Comparison of ENCODE assay signal across 19 mouse cellular contexts in genomic region chr12:81321021-81321420, GRCm38 (mm10). TPM values are rescaled to one million over a fixed set of nuclear protein-coding genes. Genes with fewer than 3 reads are reported as not detected.
DNase-seq lines count a peak whose midpoint lies in the region; ATAC-seq lines count a peak whose summit lies in the region.
"Had no signal": no experiment of that assay in that cellular context is flagged by ENCODE, and none has a peak within 500 bp of the region (broad histone marks: within the 10 kb centered on the region; RNA-seq: fewer than 3 reads in every experiment).

No protein-coding gene starts in this region.

- H3K4me3 ChIP-seq in heart, embryonic 13.5 days, result no peak overlapping the region
- H3K4me3 ChIP-seq in midbrain, embryonic 11.5 days (ENCODE audit: low read depth, low read length), result no peak overlapping the region
- H3K4me3 ChIP-seq in midbrain, embryonic 16.5 days (ENCODE audit: low read depth, low read length), result no peak overlapping the region
- no peak overlapping the region for H3K4me3 ChIP-seq in midbrain, embryonic 13.5 days (replicated peaks)
- H3K4me3 ChIP-seq: erythroblast, embryonic 14.5 days; kidney, embryonic 15.5 days; layer of hippocampus, adult 2 months; neural tube, embryonic 13.5 days had no signal

- 0 out of 2 replicates have a peak overlapping the region, but pooled peaks have one; percentile 37 for H3K27ac ChIP-seq in heart, embryonic 13.5 days (replicated peaks)
- H3K27ac ChIP-seq in midbrain, embryonic 11.5 days (ENCODE audit: low read depth, low read length), result no peak overlapping the region
- H3K27ac ChIP-seq in midbrain, embryonic 16.5 days (ENCODE audit: low read length), result no peak overlapping the region
- H3K27ac ChIP-seq in midbrain, embryonic 13.5 days, result peak overlapping the region; percentile 36; the same call in 1 of the 2 replicates
- H3K27ac ChIP-seq: kidney, embryonic 15.5 days; layer of hippocampus, adult 2 months; neural tube, embryonic 13.5 days had no signal

- H3K36me3 ChIP-seq in heart, embryonic 13.5 days, result no peaks in the 10 kb centered on the region
- no peaks in the 10 kb centered on the region for H3K36me3 ChIP-seq in midbrain, embryonic 11.5 days (ENCODE audit: control insufficient read depth, insufficient read depth, low read length)
- no peaks in the 10 kb centered on the region for H3K36me3 ChIP-seq in midbrain, embryonic 16.5 days (ENCODE audit: control insufficient read depth, insufficient read depth, low read length)
- H3K36me3 ChIP-seq in midbrain, embryonic 13.5 days, result no peaks in the 10 kb centered on the region
- H3K36me3 ChIP-seq: kidney, embryonic 15.5 days; neural tube, embryonic 13.5 days had no signal

- no peak for ATAC-seq in heart, embryonic 13.5 days (ENCODE audit: extremely low read depth, insufficient number of reproducible peaks, low FRiP score, low TSS enrichment)
- ATAC-seq in midbrain, embryonic 11.5 days (ENCODE audit: low FRiP score), result no peak
- no peak for ATAC-seq in midbrain, embryonic 16.5 days
- no peak for ATAC-seq in midbrain, embryonic 13.5 days
- ATAC-seq: activated CD4-positive, CD25-positive, alpha-beta regulatory T cell, adult 4 months had no signal

- H3K9ac ChIP-seq in heart, embryonic 13.5 days, result no peak overlapping the region
- no peak overlapping the region for H3K9ac ChIP-seq in midbrain, embryonic 11.5 days (ENCODE audit: low read length)
- H3K9ac ChIP-seq in midbrain, embryonic 16.5 days (ENCODE audit: low read depth, low read length), result no peak overlapping the region
- no peak overlapping the region for H3K9ac ChIP-seq in midbrain, embryonic 13.5 days (replicated peaks)
- H3K9ac ChIP-seq: kidney, embryonic 15.5 days; neural tube, embryonic 13.5 days had no signal

- H3K9me3 ChIP-seq in heart, embryonic 13.5 days, result no peaks in the 10 kb centered on the region
- no peaks in the 10 kb centered on the region for H3K9me3 ChIP-seq in midbrain, embryonic 11.5 days (ENCODE audit: control insufficient read depth, low read length)
- H3K9me3 ChIP-seq in midbrain, embryonic 16.5 days (replicated peaks; ENCODE audit: control insufficient read depth, low read length, poor library complexity, severe bottlenecking), result no peaks in the 10 kb centered on the region
- no peaks in the 10 kb centered on the region for H3K9me3 ChIP-seq in midbrain, embryonic 13.5 days
- H3K9me3 ChIP-seq: kidney, embryonic 15.5 days; neural tube, embryonic 13.5 days had no signal

- DNase-seq in heart, postnatal 14 days, result no peak
- peak; percentile 37 for DNase-seq in midbrain, embryonic 11.5 days (ENCODE audit: low spot score, missing footprints)
- DNase-seq in embryo, embryonic 11 days, result peak; percentile 42
- no peak for DNase-seq in gastrocnemius, postnatal 36 days
- no peak for DNase-seq in spleen, adult 18-20 months
- DNase-seq: cerebellum, adult 11 months; liver; lung, adult 2 months had no signal

- peaks cover 13% of the 10 kb centered on the region for H3K4me1 ChIP-seq in heart, embryonic 13.5 days
- H3K4me1 ChIP-seq in midbrain, embryonic 11.5 days (ENCODE audit: control insufficient read depth, insufficient read depth, low read length), result peaks cover 5% of the 10 kb centered on the region
- H3K4me1 ChIP-seq in midbrain, embryonic 16.5 days (ENCODE audit: control insufficient read depth, insufficient read depth, low read length), result no peaks in the 10 kb centered on the region
- H3K4me1 ChIP-seq in midbrain, embryonic 13.5 days (replicated peaks), result peaks cover 18% of the 10 kb centered on the region
- H3K4me1 ChIP-seq: kidney, embryonic 15.5 days had no signal

- 48% methylated on average over 1 of the region's 1 CpGs for WGBS in heart, embryonic 13.5 days
- WGBS in midbrain, embryonic 11.5 days, result 82% methylated on average over 1 of the region's 1 CpGs
- WGBS in midbrain, embryonic 16.5 days, result 55% methylated on average over 1 of the region's 1 CpGs
- 56% methylated on average over 1 of the region's 1 CpGs for WGBS in midbrain, embryonic 13.5 days

- no peaks in the 10 kb centered on the region for H3K27me3 ChIP-seq in heart, embryonic 13.5 days (replicated peaks)
- no peaks in the 10 kb centered on the region for H3K27me3 ChIP-seq in midbrain, embryonic 11.5 days (ENCODE audit: control insufficient read depth, insufficient read depth, low read length)
- H3K27me3 ChIP-seq in midbrain, embryonic 16.5 days (ENCODE audit: control insufficient read depth, insufficient read depth, low read depth, low read length), result no peaks in the 10 kb centered on the region
- H3K27me3 ChIP-seq in midbrain, embryonic 13.5 days, result no peaks in the 10 kb centered on the region
- H3K27me3 ChIP-seq: kidney, embryonic 15.5 days; neural tube, embryonic 13.5 days had no signal

- no peak overlapping the region for H3K4me2 ChIP-seq in heart, embryonic 13.5 days
- H3K4me2 ChIP-seq in midbrain, embryonic 11.5 days, result no peak overlapping the region
- no peak overlapping the region for H3K4me2 ChIP-seq in midbrain, embryonic 16.5 days (ENCODE audit: low read length)
- H3K4me2 ChIP-seq in midbrain, embryonic 13.5 days (replicated peaks), result no peak overlapping the region
- H3K4me2 ChIP-seq: kidney, embryonic 15.5 days; neural tube, embryonic 13.5 days had no signal

- intact Hi-C loops in heart, postnatal 14 days (cut with DNase I), result no loop called here
- intact Hi-C loops in gastrocnemius, postnatal 36 days (cut with DNase I), result no loop called here

RNA-seq across cellular contexts. Expression of gene Slc8a3, which starts 12.0 kb away (rescaled TPM):
- 0.20 and 0.44 TPM in 2 replicates for polyA plus RNA-seq in heart, embryonic 13.5 days (2015; fragmentation: Nextera tagmentation; extraction: Ambion mirVana)
- total RNA-seq in heart, postnatal 14 days (2021), result under 1 TPM; 0.17 to 0.24 TPM
- 0.98 and 1.1 TPM in 2 replicates for polyA plus RNA-seq in midbrain, embryonic 11.5 days (2014; fragmentation: Nextera tagmentation; extraction: Ambion mirVana)
- polyA plus RNA-seq in midbrain, embryonic 16.5 days (2015; fragmentation: Nextera tagmentation; extraction: Ambion mirVana), result 10.1 and 10.2 TPM in 2 replicates
- polyA plus RNA-seq in midbrain, embryonic 13.5 days (2015; fragmentation: Nextera tagmentation; extraction: Ambion mirVana), result 3.4 and 3.6 TPM in 2 replicates
- 10 to 100 TPM; 21.7 to 30.7 TPM for total RNA-seq in gastrocnemius, postnatal 36 days (2021)
- total RNA-seq: granulocyte monocyte progenitor cell, adult 5-6 weeks; megakaryocyte-erythroid progenitor cell, adult 5-6 weeks; MEL had no signal
- polyA plus RNA-seq: activated CD4-positive, CD25-positive, alpha-beta regulatory T cell, adult 4 months; erythroblast, embryonic 14.5 days had no signal

RNA-seq across cellular contexts. Expression of gene Gm4787, which starts 58.2 kb away (rescaled TPM):
- 0.09 and 0.11 TPM in 2 replicates for polyA plus RNA-seq in heart, embryonic 13.5 days (2015; fragmentation: Nextera tagmentation; extraction: Ambion mirVana)
- under 1 TPM; 0.27 to 0.72 TPM for total RNA-seq in heart, postnatal 14 days (2021)
- polyA plus RNA-seq in midbrain, embryonic 11.5 days (2014; fragmentation: Nextera tagmentation; extraction: Ambion mirVana), result 0.21 and 0.33 TPM in 2 replicates
- 0.25 and 0.30 TPM in 2 replicates for polyA plus RNA-seq in midbrain, embryonic 16.5 days (2015; fragmentation: Nextera tagmentation; extraction: Ambion mirVana)
- polyA plus RNA-seq in midbrain, embryonic 13.5 days (2015; fragmentation: Nextera tagmentation; extraction: Ambion mirVana), result 0.13 and 0.27 TPM in 2 replicates
- total RNA-seq in gastrocnemius, postnatal 36 days (2021), result under 1 TPM; 0.44 to 0.69 TPM
- polyA plus RNA-seq: erythroblast, embryonic 14.5 days had no signal

Comparison
In these comparisons a context has a peak if more than half of its experiments do, and no peak if none do; other contexts are left out.
1. H3K27ac ChIP-seq: peak in heart, embryonic 13.5 days (single experiment) and midbrain, embryonic 13.5 days (single experiment); none in midbrain, embryonic 11.5 days (single experiment) and midbrain, embryonic 16.5 days (single experiment).
2. DNase-seq: peak in midbrain, embryonic 11.5 days (single experiment) and embryo, embryonic 11 days (single experiment); none in heart, postnatal 14 days (0 of 2), gastrocnemius, postnatal 36 days (0 of 2) and spleen, adult 18-20 months (0 of 2).